Mouse (Mus musculus) stomach, postnatal 0 days (tissue): ENCODE measurements around the gene Serf2.

Experiments used
- CTCF ChIP-seq: IDR thresholded peaks from 2 replicates; pipeline ENCODE4 v1.5.1; 2016; ENCODE audit warnings: antibody characterized with exemption, low read depth, mild to moderate bottlenecking, moderate library complexity
- EP300 ChIP-seq: optimal IDR thresholded peaks from 2 replicates; pipeline ENCODE3; 2016; ENCODE audit warnings: antibody characterized with exemption

- TF ChIP-seq CTCF (no peak), EP300 (no peak)
Measured at GRCm38 (mm10) chr2:121425890-121426289, 23.1 kb upstream of the Serf2 start.
